Mouse (Mus musculus) gastrocnemius, postnatal 4 days (tissue): ENCODE data around the gene Psmd11. TPM values are rescaled to one million over a fixed set of nuclear protein-coding genes. Genes with fewer than 3 reads are reported as not detected.
A peak's percentile ranks its signal among the peaks of the same experiment; 100 is the strongest.

Source experiments
- DNase-seq, 2 experiments: peaks; one replicate each; pipeline ENCODE4 v3.0.0; 2021 to 2022; ENCODE audit warnings: low spot score in 2 of 2, mixed read lengths in 2 of 2
- total RNA-seq, 2 experiments: library from RNA; stranded (reverse); gene quantifications; 2 replicates each; pipeline ENCODE4 v1.2.3; 2021

Gene Psmd11
- total RNA-seq, 2 experiments from 2014 or later: 126 to 134 TPM

DNA sequence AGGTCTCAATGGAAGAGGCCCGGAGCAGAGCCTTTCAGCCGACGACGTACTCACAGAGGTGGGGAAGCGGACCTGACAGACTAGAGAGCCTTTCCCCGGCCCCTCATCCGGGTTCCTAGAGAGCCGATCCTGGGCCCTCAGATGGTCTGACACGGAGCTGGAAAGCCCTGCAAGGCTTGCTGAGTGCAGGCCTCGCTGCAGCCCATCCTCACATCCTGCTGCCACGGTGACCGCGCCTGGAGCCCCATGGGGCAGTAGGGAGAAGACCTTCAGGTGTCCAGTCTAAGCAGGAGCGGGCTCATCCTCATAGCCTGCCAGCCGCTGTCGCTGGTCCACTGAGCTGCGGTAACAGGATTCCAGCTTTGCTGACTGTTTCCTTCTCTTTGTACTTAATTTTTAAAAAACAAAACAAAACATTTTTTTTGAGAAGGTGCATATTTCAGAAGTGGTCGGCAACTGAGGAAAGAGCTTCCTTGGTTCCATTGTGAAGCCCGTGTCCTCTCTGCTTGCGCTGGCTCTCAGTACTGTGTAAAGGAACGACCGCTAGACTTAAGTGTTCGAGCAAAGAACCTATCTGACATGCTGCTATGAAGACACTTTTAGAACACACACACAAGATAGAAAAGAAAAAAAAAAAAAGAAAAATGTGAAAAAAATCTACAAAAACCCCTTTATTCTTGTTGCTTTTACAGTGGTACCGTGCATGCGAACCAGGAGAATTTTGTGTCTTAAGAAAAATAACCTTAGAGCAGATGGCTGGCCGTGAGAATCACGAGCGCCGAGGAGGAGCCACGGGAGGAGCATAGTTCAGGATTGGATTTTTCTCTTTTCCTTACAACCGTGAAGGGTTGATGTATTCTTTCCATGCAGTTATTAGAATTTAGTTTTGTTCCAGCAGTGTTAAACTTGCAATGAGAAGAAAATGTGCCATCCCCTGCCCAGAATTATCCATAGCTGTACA lies 51.8 kb downstream of the Psmd11 start:
- no peak for DNase-seq

GRCm38 (mm10) chr11:80481409-80482050 lies 53.1 kb downstream of the Psmd11 start:
- no peak for DNase-seq

- DNase-seq: no peak
Observed at GRCm38 (mm10) chr11:80482347-80482746, 53.9 kb downstream of the Psmd11 start.

DNA sequence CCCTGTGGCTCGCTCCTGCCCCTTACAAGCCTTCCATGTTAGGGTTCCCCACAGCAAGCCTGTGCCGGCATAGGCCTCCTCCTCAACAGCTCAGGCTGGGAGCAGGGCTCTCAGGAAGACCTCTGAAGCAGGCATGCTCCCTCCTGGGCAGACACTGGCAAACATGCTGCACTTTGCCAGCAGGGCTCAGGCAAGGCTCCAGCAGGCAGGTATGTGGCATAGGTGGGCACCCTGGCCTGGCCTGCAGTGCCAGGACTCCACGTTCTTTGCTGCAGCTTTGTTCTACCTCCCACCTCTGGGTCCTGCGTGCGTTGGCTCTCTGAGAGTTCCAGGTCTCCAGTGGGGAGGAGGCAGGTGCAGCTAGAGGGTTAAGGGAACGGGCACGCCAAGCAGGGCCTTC lies 54.5 kb downstream of the Psmd11 start:
- no peak for DNase-seq

DNA sequence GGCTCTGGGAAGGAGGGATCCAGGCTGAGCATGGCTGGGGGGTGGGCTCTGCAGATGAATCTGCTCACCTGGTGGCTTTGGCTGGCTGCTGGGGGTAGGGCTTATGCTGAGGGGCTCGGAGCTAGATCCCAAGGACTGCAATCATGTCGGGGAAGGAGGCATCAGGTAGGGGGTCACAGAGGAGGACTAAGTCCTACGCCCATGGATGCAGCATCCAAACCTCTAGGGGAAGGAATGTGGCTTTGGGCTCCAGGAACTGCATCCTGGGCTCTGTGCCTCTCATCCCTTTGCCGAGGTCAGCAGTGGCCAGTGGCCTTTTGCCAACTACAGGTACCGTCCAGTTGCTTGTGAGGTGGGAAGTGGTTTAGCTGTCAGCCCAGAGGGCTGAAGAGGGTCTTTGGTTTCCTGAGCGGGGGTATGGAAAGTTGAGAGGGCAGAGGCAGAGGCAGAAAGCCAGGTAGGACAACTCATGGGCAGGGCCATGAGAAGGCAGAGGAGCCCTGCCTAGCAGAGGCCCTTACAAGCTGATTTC lies 55.2 kb downstream of the Psmd11 start:
- no peak for DNase-seq

GRCm38 (mm10) chr11:80484191-80484791 lies 55.9 kb downstream of the Psmd11 start:
- no peak for DNase-seq

GRCm38 (mm10) chr11:80485120-80485551 lies 56.7 kb downstream of the Psmd11 start:
- no peak for DNase-seq

DNA sequence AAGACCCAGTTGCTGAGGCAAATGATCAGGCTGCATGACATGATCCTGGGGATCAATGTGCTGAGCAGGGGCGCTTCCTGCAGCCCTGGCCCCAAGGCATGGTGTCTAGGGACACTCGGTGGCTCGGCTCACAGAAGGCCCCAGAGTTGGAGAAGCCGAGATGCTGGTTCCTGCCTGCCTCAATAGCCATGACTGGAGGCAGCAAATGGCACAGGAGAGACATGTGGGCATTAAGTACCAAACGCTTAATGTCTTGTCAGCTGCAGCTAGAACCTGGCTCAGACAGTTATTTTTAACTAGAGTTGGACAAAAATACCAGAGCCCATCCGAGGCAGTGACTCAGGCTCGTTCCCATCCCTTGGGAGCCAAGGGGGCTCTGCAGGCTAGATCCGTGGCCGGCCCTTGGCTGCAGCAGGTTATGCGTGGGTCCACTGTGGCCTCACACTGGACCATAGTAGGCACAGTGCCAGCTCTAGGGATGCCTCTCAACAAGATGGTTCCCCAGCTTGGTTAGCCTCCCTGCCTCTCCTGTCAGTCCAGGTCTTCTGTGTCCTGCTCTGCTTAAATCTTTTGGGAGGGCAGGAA lies 57.3 kb downstream of the Psmd11 start:
- DNase-seq: no peak

- no peak for DNase-seq
Observed at GRCm38 (mm10) chr11:80487904-80488587, 59.6 kb downstream of the Psmd11 start.

DNA sequence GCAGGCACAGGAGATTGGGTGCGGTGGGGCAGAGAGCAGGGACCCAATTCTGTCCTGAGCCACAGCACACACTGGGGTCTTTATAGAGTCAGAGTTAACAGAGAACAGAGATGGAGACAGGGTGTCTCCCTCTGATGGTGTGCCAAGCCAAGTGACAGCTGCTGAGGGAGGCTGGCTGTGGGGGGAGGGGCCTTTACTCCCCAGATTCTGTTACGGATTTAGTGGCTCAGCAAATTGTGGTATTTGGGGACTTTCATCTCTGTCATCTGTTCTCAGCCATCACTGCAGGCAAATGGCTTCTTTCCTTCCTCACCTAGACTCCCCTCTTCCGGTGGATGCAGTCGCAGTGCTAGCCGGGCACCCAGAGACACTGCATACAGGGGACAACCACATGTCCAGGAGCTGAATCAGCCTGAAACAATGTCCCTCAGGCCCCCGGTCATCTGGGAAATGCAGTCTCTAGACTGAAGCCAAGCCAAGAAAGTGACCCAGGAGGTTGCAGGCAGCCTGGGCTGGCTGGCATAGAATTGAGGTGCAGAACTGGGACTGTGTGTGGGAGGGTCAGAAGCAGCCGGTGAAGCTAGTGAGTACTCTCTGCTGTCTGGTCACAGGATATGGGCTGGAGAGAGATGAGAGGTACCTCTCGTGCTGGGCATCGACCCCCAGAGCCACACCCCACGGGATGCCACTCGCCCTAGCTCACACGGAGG lies 60.9 kb downstream of the Psmd11 start:
- DNase-seq: peak in 1 of 2 experiments; percentile 54

DNA sequence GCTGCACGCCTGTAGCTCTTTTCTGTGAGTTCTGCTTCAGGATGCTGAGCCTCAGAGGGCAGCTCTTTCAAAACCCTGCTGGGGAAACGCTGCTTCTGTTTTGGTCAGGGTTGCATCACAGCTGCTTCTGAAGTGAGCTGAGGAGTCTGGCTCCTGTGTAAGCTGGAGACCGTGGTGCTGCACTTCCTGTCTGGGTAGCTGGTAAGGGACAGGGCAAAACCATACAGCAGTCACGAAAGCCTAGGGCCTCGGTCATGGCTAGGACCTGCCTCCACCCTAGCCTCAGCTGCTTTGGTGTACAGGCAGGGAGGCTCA lies 61.4 kb downstream of the Psmd11 start:
- no peak for DNase-seq

DNA sequence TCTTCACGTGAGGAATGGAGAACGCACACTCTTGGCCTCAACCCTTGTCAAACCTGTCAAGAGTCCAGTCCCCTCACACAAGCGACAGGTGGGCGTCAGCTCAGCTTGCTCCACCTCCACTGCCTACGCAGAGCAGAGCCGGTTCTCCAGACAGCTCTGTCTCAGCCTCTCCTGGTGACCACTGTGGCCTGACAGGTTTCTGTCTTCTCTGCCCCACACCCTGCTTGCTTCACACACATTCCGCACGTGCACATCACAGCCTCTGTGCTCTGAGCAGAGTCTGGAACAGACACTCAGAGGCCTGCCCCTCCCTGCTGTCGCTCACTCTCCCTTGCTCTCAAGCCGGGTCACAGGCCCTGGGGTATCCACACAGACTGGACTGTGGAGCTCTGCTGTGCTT lies 62.4 kb downstream of the Psmd11 start:
- no peak for DNase-seq

- DNase-seq: no peak
Observed at GRCm38 (mm10) chr11:80493186-80493585, 64.8 kb downstream of the Psmd11 start.

DNA sequence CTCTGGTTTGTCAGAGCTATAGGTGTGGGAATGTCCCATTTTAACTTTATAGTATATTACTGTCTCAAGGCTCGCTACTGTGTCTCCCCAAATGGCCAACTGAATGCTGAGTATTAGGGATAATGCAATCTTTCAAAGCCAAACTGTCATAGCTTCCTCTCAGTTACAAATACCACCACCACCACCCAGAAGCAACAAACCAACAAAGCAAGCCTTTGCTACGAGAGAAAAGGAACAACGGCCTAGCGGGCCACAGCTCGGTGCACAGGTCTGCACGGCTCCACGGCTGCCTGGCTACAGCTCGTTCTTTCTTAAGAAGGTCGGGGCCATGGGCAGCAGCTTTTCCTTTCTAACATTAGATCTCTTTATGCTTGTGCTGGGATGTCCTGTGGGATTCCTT lies 66.4 kb downstream of the Psmd11 start:
- no peak for DNase-seq

DNA sequence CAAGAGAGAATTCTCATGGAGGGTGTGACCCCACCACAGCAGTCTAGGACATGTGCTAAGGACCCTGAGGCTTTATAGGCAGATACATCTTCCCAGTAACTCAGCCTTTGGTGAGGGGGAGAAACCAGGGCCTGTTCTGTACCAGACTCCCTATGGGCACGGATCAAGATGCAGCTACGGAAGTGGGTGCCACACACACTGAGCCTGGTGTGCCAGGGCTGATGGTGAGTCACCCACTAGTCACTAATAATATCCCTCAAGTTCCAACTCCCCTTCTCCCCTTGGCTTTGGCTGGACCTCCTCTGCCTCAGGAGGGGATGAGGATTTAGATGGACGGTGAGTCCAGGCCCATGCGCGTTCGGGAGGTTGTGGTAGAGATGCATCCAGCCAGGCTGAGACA lies 67.6 kb downstream of the Psmd11 start:
- no peak for DNase-seq

- DNase-seq: no peak
Observed at GRCm38 (mm10) chr11:80496640-80497039, 68.2 kb downstream of the Psmd11 start.

DNA sequence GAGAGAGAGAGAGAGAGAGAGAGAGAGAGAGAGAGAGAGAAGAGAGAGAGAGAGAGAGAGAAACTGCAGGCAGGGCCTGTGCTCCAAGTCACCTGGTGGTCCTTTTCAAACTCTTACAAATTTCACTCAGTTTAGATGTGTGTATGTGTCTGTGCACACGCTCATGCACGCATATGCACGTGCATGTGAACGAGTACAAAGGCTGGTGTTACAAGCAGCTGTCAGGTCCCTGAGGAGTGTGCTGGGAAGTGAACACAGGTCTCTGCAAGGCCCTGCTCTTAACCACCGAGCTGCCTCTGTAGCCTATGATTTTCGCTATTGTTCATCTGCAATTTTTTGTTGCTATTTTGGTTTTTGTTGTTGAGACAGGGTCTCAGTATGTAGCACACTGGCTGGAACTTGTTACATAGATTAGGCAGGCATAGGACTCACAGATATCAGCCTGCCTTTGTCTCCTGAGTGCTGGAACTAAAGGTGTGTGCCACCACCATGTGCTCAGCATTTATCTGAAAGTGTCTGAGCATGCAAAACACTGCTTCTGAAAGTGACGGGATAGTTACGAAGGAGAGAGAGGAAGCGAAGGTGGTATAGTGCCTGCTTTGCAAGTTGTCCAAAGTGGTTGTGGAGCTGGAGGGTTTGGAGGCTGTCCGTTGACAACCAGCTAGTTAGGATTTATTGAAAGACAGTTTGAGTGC lies 69.0 kb downstream of the Psmd11 start:
- no peak for DNase-seq

GRCm38 (mm10) chr11:80498328-80499070 lies 70.1 kb downstream of the Psmd11 start:
- DNase-seq: no peak

DNA sequence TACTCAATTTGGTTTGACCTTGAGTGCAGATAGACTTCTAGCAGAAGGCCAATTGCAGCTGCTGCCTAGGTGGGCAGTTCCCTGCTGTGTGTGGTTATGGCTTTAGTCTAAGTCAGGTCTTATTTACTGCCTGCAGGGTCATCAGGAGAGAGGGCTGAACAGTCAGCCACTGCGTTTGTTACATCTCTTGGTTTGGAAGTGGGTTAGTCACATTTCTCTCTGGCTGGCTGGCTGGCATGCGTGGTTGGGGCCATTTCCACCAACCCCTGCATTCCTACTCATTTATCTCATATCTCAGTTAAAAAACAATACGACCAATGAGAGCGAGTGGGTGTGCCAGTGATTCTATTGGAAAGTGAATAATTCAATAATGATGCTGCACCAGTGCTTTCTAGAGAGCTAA lies 71.1 kb downstream of the Psmd11 start:
- DNase-seq: no peak
